Mouse (Mus musculus): ENCODE data around the gene Cadm3.

The Cadm3 gene

GRCm38 (mm10) chr1:173359590-173360290 lies 7.8 kb downstream of the Cadm3 start:
- no peak for DNase-seq (ENCODE audit: low read depth, low spot score)

GRCm38 (mm10) chr1:173357799-173358198 lies 9.7 kb downstream of the Cadm3 start:
- DNase-seq (ENCODE audit: low read depth, low spot score), result no peak

- DNase-seq (ENCODE audit: low read depth, low spot score), result no peak
Observed at GRCm38 (mm10) chr1:173356699-173357098, 10.8 kb downstream of the Cadm3 start.

- DNase-seq (ENCODE audit: low read depth, low spot score), result no peak
Observed at GRCm38 (mm10) chr1:173355107-173355846, 12.2 kb downstream of the Cadm3 start.

- no peak for DNase-seq (ENCODE audit: low read depth, low spot score)
Observed at GRCm38 (mm10) chr1:173350372-173350957, 17.0 kb downstream of the Cadm3 start, which contains the start of gene Aim2. Gene Aim2 (plus strand): TSS chr1:173350879.

GRCm38 (mm10) chr1:173349946-173350345 lies 17.5 kb downstream of the Cadm3 start:
- peak; percentile 57 for DNase-seq (ENCODE audit: low read depth, low spot score)

GRCm38 (mm10) chr1:173349192-173349591 lies 18.3 kb downstream of the Cadm3 start:
- DNase-seq (ENCODE audit: low read depth, low spot score), result no peak

- no peak for DNase-seq (ENCODE audit: low read depth, low spot score)
Observed at GRCm38 (mm10) chr1:173348527-173348926, 19.0 kb downstream of the Cadm3 start.

- DNase-seq (ENCODE audit: low read depth, low spot score), result no peak
Observed at GRCm38 (mm10) chr1:173345112-173345511, 22.4 kb downstream of the Cadm3 start.

GRCm38 (mm10) chr1:173343934-173344333 lies 23.6 kb downstream of the Cadm3 start:
- no peak for DNase-seq (ENCODE audit: low read depth, low spot score)

- DNase-seq (ENCODE audit: low read depth, low spot score), result no peak
Observed at GRCm38 (mm10) chr1:173342425-173342824, 25.1 kb downstream of the Cadm3 start.

- peak; percentile 77 for DNase-seq (ENCODE audit: low read depth, low spot score)
Observed at GRCm38 (mm10) chr1:173339543-173339942, 28.0 kb downstream of the Cadm3 start.

- DNase-seq (ENCODE audit: low read depth, low spot score), result no peak
Observed at GRCm38 (mm10) chr1:173337008-173337407, 30.5 kb downstream of the Cadm3 start.

GRCm38 (mm10) chr1:173335903-173336302 lies 31.6 kb downstream of the Cadm3 start:
- DNase-seq (ENCODE audit: low read depth, low spot score), result no peak

GRCm38 (mm10) chr1:173333312-173334253 lies 33.9 kb downstream of the Cadm3 start, which contains the start of gene Ackr1:
Gene Ackr1 (minus strand): TSS chr1:173333750.
- DNase-seq (ENCODE audit: low read depth, low spot score), result no peak

GRCm38 (mm10) chr1:173332418-173332817 lies 35.1 kb downstream of the Cadm3 start:
- no peak for DNase-seq (ENCODE audit: low read depth, low spot score)

- DNase-seq (ENCODE audit: low read depth, low spot score), result no peak
Observed at GRCm38 (mm10) chr1:173329743-173330142, 37.8 kb downstream of the Cadm3 start.

- DNase-seq (ENCODE audit: low read depth, low spot score), result no peak
Observed at GRCm38 (mm10) chr1:173329185-173329584, 38.3 kb downstream of the Cadm3 start.

GRCm38 (mm10) chr1:173328446-173328845 lies 39.0 kb downstream of the Cadm3 start:
- DNase-seq (ENCODE audit: low read depth, low spot score), result no peak

- DNase-seq (ENCODE audit: low read depth, low spot score), result no peak
Observed at GRCm38 (mm10) chr1:173326552-173326951, 40.9 kb downstream of the Cadm3 start.

GRCm38 (mm10) chr1:173325395-173325794 lies 42.1 kb downstream of the Cadm3 start:
- DNase-seq (ENCODE audit: low read depth, low spot score), result no peak
